Mouse (Mus musculus): Measurements from ENCODE around the gene Cnn2. TPM values are rescaled to one million over a fixed set of nuclear protein-coding genes. Genes with fewer than 3 reads are reported as not detected.

The Cnn2 gene
- polyA plus RNA-seq, 1 experiment from 2014 or later = 30.0 TPM

DNA sequence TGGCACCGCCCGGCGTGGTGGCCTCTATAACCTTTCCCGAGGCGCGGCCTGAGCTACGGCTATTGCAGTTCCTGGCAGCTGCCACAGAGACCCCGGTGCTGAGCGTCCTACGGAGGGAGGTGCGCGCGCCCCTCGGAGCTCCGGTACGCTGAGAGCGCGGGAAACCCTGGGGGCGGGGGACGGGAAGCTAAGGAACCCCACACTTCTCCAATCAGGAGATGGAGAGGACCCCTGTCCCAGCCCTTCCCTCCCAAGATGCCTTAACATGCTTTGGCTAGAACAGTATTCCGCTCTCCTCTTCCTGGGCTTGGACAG is 17.2 kb upstream of the Cnn2 start:
- no peak for ATAC-seq
- Histone ChIP-seq H3K27me3 (peaks cover 47% of the 10 kb centered on the region), H3K4me2 (peak overlapping the region; percentile 58), H3K4me1 (peaks cover 7% of the 10 kb centered on the region), H3K27ac (no peak overlapping the region), H3K9ac (peak overlapping the region; percentile 58), H3K36me3 (ENCODE audit: poor library complexity, severe bottlenecking) (peaks cover 55% of the 10 kb centered on the region), H3K9me3 (replicated peaks) (no peaks in the 10 kb centered on the region), H3K4me3 (peak overlapping the region; percentile 30)
- 4% methylated on average over 21 of the region's 21 CpGs for WGBS

DNA sequence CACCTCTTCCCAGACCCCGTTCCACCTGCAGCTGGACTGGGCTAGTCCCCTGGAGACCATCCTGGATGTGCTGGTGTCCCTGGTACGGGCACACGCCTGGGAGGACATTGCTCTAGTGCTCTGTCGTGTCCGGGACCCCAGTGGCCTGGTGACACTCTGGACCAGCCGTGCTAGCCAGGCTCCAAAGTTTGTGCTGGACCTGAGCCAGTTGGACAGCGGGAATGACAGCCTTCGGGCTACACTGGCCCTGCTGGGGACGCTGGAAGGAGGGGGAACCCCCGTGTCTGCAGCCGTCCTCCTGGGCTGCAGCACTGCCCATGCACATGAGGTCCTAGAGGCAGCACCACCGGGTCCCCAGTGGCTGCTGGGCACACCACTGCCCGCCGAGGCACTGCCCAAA is 15.6 kb upstream of the Cnn2 start:
- H3K4me3 ChIP-seq = no peak overlapping the region
- H3K9me3 ChIP-seq (replicated peaks) = no peaks in the 10 kb centered on the region
- H3K9ac ChIP-seq = no peak overlapping the region
- ATAC-seq = no peak
- H3K36me3 ChIP-seq (ENCODE audit: poor library complexity, severe bottlenecking) = peaks cover 55% of the 10 kb centered on the region
- peaks cover 47% of the 10 kb centered on the region for H3K27me3 ChIP-seq
- 64% methylated on average over 14 of the region's 14 CpGs for WGBS
- peaks cover 7% of the 10 kb centered on the region for H3K4me1 ChIP-seq
- H3K4me2 ChIP-seq = no peak overlapping the region
- no peak overlapping the region for H3K27ac ChIP-seq

DNA sequence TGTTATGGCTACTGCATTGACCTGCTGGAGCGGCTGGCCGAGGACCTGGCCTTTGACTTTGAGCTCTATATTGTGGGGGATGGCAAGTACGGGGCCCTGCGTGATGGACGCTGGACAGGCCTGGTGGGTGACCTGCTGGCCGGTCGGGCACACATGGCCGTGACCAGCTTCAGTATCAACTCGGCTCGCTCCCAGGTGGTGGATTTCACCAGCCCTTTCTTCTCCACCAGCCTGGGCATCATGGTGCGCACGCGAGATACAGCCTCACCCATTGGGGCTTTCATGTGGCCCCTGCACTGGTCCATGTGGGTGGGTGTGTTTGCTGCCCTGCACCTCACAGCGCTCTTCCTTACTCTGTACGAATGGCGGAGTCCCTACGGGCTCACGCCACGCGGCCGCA is 14.3 kb upstream of the Cnn2 start:
- no peak for ATAC-seq
- Histone ChIP-seq H3K27ac (no peak overlapping the region), H3K4me2 (no peak overlapping the region), H3K27me3 (peaks cover 45% of the 10 kb centered on the region), H3K9me3 (replicated peaks) (no peaks in the 10 kb centered on the region), H3K4me3 (no peak overlapping the region), H3K4me1 (peaks cover 7% of the 10 kb centered on the region), H3K36me3 (ENCODE audit: poor library complexity, severe bottlenecking) (peaks cover 57% of the 10 kb centered on the region), H3K9ac (no peak overlapping the region)
- WGBS = 89% methylated on average over 21 of the region's 21 CpGs

- H3K9ac ChIP-seq = no peak overlapping the region
- H3K27me3 ChIP-seq = peaks cover 39% of the 10 kb centered on the region
- H3K4me2 ChIP-seq = no peak overlapping the region
- peaks cover 61% of the 10 kb centered on the region for H3K36me3 ChIP-seq (ENCODE audit: poor library complexity, severe bottlenecking)
- peaks cover 7% of the 10 kb centered on the region for H3K4me1 ChIP-seq
- no peak for ATAC-seq
- H3K9me3 ChIP-seq (replicated peaks) = no peaks in the 10 kb centered on the region
- H3K4me3 ChIP-seq = no peak overlapping the region
- no peak overlapping the region for H3K27ac ChIP-seq
- WGBS = 91% methylated on average over 8 of the region's 8 CpGs
These were observed 13.7 kb upstream of the Cnn2 start for GRCm38 (mm10) chr10:79974668-79975067.

DNA sequence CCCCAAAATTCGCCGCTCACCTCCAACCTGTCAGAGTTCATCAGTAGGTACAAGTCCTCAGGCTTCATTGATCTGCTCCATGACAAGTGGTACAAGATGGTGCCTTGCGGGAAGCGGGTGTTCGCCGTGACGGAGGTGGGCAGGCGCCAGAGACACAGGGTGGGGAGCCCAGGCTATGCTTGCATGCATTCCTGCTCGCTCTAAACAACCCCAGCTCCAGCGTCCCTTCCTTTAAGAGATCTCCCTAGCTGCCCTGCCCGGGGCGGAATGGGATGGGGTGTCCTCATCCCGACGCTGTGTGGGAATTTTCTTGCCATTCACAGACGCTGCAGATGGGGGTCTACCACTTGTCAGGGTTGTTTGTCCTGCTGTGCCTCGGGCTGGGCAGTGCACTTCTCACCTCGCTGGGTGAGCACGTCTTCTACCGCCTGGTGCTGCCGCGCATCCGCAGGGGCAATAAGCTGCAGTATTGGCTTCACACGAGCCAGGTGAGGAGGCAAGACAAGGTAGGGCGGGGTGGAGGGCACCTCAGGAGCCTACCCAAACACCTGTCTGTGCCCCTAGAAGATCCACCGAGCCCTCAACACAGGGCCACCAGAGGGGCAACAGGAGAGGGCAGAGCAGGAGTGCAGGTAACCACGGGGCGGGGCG is 12.2 kb upstream of the Cnn2 start:
- Histone ChIP-seq H3K36me3 (ENCODE audit: poor library complexity, severe bottlenecking) (peaks cover 66% of the 10 kb centered on the region), H3K27ac (no peak overlapping the region), H3K9me3 (replicated peaks) (no peaks in the 10 kb centered on the region), H3K4me1 (0 out of 2 replicates have a peak, but pooled peaks cover 4% of the 10 kb centered on the region), H3K4me2 (no peak overlapping the region), H3K9ac (no peak overlapping the region), H3K27me3 (peaks cover 24% of the 10 kb centered on the region), H3K4me3 (no peak overlapping the region)
- WGBS = 84% methylated on average over 28 of the region's 28 CpGs
- ATAC-seq = no peak

- Histone ChIP-seq H3K4me2 (no peak overlapping the region), H3K36me3 (ENCODE audit: poor library complexity, severe bottlenecking) (peaks cover 67% of the 10 kb centered on the region), H3K9ac (no peak overlapping the region), H3K4me1 (peaks cover 9% of the 10 kb centered on the region; the same call in 1 of the 2 replicates), H3K27ac (no peak overlapping the region), H3K9me3 (replicated peaks) (no peaks in the 10 kb centered on the region), H3K4me3 (no peak overlapping the region), H3K27me3 (peaks cover 19% of the 10 kb centered on the region)
- 78% methylated on average over 35 of the region's 36 CpGs for WGBS
- no peak for ATAC-seq
These were observed 11.7 kb upstream of the Cnn2 start for GRCm38 (mm10) chr10:79976722-79977107.

DNA sequence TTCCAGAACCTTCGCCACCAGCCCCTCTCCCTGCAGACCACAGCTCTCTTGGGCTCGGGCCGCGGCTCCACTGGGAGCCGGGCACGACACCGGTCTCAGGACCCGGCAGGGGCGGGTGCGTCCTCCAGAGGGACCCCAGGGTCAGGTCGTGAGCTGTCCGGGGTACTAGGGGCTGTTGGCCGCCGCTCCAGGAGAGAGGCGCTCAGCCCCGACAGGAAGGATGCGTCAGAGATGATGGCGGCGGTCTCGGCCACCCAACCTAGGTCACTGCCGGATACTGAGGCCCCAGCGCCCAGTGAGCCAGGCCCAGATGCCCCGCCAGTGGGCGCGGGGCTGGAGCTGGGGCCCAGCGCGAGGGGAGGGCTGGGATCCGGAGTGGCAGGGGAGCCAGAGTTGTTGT is 11.1 kb upstream of the Cnn2 start:
- H3K9ac ChIP-seq = no peak overlapping the region
- peaks cover 67% of the 10 kb centered on the region for H3K36me3 ChIP-seq (ENCODE audit: poor library complexity, severe bottlenecking)
- H3K27ac ChIP-seq = no peak overlapping the region
- no peak for ATAC-seq
- H3K9me3 ChIP-seq (replicated peaks) = no peaks in the 10 kb centered on the region
- H3K4me3 ChIP-seq = no peak overlapping the region
- H3K27me3 ChIP-seq = peaks cover 12% of the 10 kb centered on the region
- peaks cover 13% of the 10 kb centered on the region for H3K4me1 ChIP-seq
- H3K4me2 ChIP-seq = no peak overlapping the region
- 87% methylated on average over 27 of the region's 28 CpGs for WGBS

- Histone ChIP-seq H3K36me3 (ENCODE audit: poor library complexity, severe bottlenecking) (peaks cover 67% of the 10 kb centered on the region), H3K4me3 (no peak overlapping the region), H3K9ac (no peak overlapping the region), H3K27ac (no peak overlapping the region), H3K9me3 (replicated peaks) (no peaks in the 10 kb centered on the region), H3K4me2 (no peak overlapping the region), H3K27me3 (peaks cover 7% of the 10 kb centered on the region), H3K4me1 (peaks cover 20% of the 10 kb centered on the region)
- ATAC-seq = no peak
- 95% methylated on average over 21 of the region's 21 CpGs for whole genome bisulfite sequencing
These were observed 10.3 kb upstream of the Cnn2 start for GRCm38 (mm10) chr10:79978061-79978460.

DNA sequence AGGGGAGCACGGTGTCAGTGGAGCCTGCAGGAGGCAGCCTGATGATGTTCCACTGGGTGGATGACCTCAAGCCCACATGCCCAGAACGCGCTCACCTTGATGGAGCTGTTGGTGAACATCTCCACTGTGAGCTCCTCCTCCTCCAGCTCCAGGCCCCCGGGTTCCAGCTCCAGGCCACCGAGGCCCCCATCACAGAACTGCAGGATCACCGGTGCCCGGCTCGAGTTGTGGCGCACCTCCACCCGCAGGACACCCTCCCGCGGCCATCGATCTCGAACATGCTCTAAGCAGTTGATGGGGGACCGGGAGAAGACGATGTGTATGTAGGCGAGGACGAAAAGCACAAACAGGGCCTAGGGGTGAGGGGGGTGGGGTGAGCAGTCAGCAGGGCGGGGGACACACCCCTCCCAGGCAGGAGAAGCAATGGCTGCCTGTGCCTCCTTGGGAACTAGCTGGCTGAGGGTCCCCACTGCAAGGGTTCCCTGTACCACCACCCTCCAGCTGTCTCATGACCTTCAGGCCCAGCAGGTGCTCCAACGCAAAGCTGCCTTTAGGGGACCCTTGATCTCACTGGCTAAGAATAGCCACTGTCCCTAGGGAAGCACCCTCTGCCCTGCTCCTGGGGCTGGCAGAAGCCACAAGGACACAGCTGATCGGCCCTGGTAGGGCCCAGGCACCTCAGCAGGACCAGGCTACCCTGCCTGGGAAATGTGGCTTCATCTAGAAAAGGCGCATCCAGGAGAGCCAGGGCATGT is 8.8 kb upstream of the Cnn2 start:
- H3K9ac ChIP-seq = no peak overlapping the region
- H3K36me3 ChIP-seq (ENCODE audit: poor library complexity, severe bottlenecking) = peaks cover 56% of the 10 kb centered on the region
- WGBS = 91% methylated on average over 22 of the region's 22 CpGs
- no peaks in the 10 kb centered on the region for H3K27me3 ChIP-seq
- H3K27ac ChIP-seq = no peak overlapping the region
- H3K4me3 ChIP-seq = no peak overlapping the region
- ATAC-seq = no peak
- H3K4me2 ChIP-seq = no peak overlapping the region
- H3K9me3 ChIP-seq (replicated peaks) = no peaks in the 10 kb centered on the region
- H3K4me1 ChIP-seq = peaks cover 26% of the 10 kb centered on the region

- H3K9ac ChIP-seq = peak overlapping the region; percentile 90
- H3K9me3 ChIP-seq (replicated peaks) = no peaks in the 10 kb centered on the region
- H3K36me3 ChIP-seq (ENCODE audit: poor library complexity, severe bottlenecking) = peaks cover 19% of the 10 kb centered on the region
- H3K27me3 ChIP-seq = peaks cover 18% of the 10 kb centered on the region
- peak overlapping the region; percentile 96 for H3K27ac ChIP-seq
- H3K4me1 ChIP-seq = peaks cover 44% of the 10 kb centered on the region
- 75% methylated on average over 5 of the region's 5 CpGs for WGBS
- H3K4me3 ChIP-seq = peak overlapping the region; percentile 80
- ATAC-seq = no peak
- peak overlapping the region; percentile 86 for H3K4me2 ChIP-seq
These were observed 5.2 kb upstream of the Cnn2 start for GRCm38 (mm10) chr10:79983205-79983604.

- H3K4me2 ChIP-seq = peak overlapping the region; percentile 86
- H3K4me1 ChIP-seq = peaks cover 48% of the 10 kb centered on the region
- WGBS = 1% methylated on average over 21 of the region's 21 CpGs
- H3K36me3 ChIP-seq (ENCODE audit: poor library complexity, severe bottlenecking) = peaks cover 15% of the 10 kb centered on the region
- H3K27ac ChIP-seq = peak overlapping the region; percentile 96
- H3K9me3 ChIP-seq (replicated peaks) = no peaks in the 10 kb centered on the region
- H3K9ac ChIP-seq = peak overlapping the region; percentile 90
- peaks cover 23% of the 10 kb centered on the region for H3K27me3 ChIP-seq
- ATAC-seq = no peak
- H3K4me3 ChIP-seq = peak overlapping the region; percentile 80
These were observed 4.7 kb upstream of the Cnn2 start for GRCm38 (mm10) chr10:79983670-79984069.

DNA sequence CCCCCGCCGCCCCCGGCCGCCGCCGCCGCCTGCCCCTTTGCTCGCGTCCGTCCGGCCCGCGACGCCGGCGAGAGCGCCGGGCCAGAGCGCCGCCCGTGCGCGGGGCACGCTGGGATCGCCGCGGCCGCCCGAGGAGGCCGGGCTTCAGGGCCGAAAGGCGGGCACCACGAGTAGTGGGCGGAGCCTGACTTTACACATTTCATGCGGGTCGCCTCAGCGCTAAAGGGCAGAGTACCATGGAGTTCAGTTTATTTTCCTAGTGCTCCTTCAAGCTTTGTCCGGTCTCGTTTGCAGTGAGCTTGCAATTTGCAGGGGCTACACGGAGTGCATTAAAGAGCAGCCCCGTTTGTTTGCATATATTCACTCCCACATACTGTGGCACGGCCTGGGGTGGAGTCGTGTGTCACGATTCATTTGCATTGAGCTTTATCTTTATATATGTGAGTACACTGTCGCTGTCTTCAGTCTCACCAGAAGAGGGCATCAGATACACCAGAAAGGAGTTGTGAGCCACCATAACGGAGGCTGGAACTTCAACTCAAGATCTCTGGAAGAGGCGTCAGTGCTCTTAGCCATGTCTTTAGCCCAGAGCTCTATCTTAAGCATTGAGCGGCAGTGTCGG is 4.1 kb upstream of the Cnn2 start, which contains the start of gene Tmem259:
TSS of gene Tmem259 (minus strand) at position 136 of the 622 bp plus-strand sequence.
- Histone ChIP-seq H3K27me3 (peaks cover 29% of the 10 kb centered on the region), H3K4me1 (peaks cover 48% of the 10 kb centered on the region), H3K9me3 (replicated peaks) (no peaks in the 10 kb centered on the region), H3K4me3 (peak within 1 kb of the TSS; percentile 80), H3K27ac (peak within 1 kb of the TSS; percentile 96), H3K36me3 (ENCODE audit: poor library complexity, severe bottlenecking) (peaks cover 8% of the 10 kb centered on the region), H3K9ac (peak within 1 kb of the TSS; percentile 90), H3K4me2 (peak within 1 kb of the TSS; percentile 86)
- under 1% methylated on average over 33 of the region's 49 CpGs for WGBS
- peak; percentile 81 for ATAC-seq

All from forebrain, embryonic 13.5 days (tissue).